Mouse (Mus musculus) lung, postnatal 0 days (tissue): ENCODE results near the gene Cnbd2.

Experiments
- CTCF ChIP-seq: IDR thresholded peaks from 2 replicates; pipeline ENCODE4 v1.5.1; 2016; ENCODE audit warnings: antibody characterized with exemption, mild to moderate bottlenecking
- EP300 ChIP-seq: IDR thresholded peaks from 2 replicates; pipeline ENCODE4 v1.6.1; 2016; ENCODE audit warnings: antibody characterized with exemption, mild to moderate bottlenecking, control low read depth

- TF ChIP-seq CTCF (no peak), EP300 (no peak)
These were observed 1.6 kb upstream of the Cnbd2 start for GRCm38 (mm10) chr2:156310455-156310854.
